Mouse (Mus musculus) small intestine, adult 2 months (tissue): ENCODE measurements around the gene H13.

Experiments
- CTCF ChIP-seq: fragments of 200-500 bp; IDR thresholded peaks from 2 replicates; pipeline ENCODE4 v1.5.1; 2012; ENCODE audit warnings: low read depth, mild to moderate bottlenecking, control low read depth, inconsistent platforms, low read length, moderate library complexity, mixed read lengths; ENCODE audit not compliant: insufficient replicate concordance, insufficient read length; ENCODE audit errors: extremely low read depth
- POLR2A ChIP-seq: fragments of 200-500 bp; IDR thresholded peaks from 2 replicates; pipeline ENCODE4 v1.6.1; 2012; ENCODE audit warnings: low read depth, mild to moderate bottlenecking, control low read depth, inconsistent platforms, low read length, moderate library complexity

DNA sequence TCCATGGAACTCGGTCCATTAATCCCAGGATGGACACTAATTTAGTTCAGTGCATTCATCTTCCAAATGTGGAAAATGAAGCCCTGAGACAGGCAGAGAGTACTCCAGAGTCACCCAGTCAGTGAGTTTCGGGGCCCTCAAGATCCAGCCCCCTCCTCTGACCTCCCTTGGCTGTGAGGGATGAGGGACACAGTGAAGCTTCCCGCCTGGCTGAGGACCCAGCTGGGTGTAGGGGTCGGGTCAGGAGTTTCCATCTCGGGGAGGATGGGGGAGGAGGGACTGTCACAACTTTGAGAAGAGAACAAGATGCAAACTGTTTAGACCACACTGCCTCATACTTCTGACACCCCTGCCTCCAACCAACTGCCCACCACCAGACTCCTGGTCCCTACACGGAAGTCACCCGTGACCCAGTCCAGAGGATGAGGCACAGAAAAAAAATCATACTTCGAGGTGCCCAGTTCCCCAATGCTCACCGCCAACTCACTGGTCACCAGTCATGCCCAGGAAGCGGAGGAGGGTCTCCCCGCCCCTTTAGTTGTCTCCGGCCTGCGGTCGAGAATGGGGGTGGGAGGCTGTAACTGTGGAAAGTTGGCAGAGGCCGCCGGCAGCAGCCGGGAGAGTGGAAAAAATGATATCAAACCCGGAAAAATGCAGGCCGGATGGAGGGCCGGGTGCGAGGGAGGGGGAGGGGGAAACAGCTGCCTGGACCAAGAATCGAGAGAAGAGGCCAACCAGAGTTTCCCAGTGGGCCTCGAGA lies 32.8 kb upstream of the H13 start:
- TF ChIP-seq CTCF: no peak
- TF ChIP-seq POLR2A: no peak
